In genomic region chr13:57585131-57585530, GRCm38 (mm10) we compare ENCODE assay signal across 26 mouse cellular contexts.
DNase-seq lines count a peak whose midpoint lies in the region; ATAC-seq and TF ChIP-seq lines count a peak whose summit lies in the region.
"Had no signal": no experiment of that assay in that cellular context is flagged by ENCODE, and none has a peak within 500 bp of the region (broad histone marks: within the 10 kb centered on the region; RNA-seq: fewer than 3 reads in every experiment).

No protein-coding gene starts in this region.

- ATAC-seq in embryonic facial prominence, embryonic 14.5 days (ENCODE audit: low read depth), result no peak
- ATAC-seq in lung, embryonic 16.5 days (ENCODE audit: low read depth), result peak; percentile 34; the same call in 1 of the 2 replicates
- ATAC-seq in limb, embryonic 14.5 days (ENCODE audit: low FRiP score, low read depth), result peak; percentile 26; the same call in 1 of the 2 replicates
- ATAC-seq: forebrain, embryonic 14.5 days; inflammation-experienced regulatory T-cells, adult 6 months; Patski had no signal

- H3K36me3 ChIP-seq in embryonic facial prominence, embryonic 14.5 days (ENCODE audit: control insufficient read depth, insufficient read depth, low read length), result no peaks in the 10 kb centered on the region
- no peaks in the 10 kb centered on the region for H3K36me3 ChIP-seq in embryonic facial prominence, embryonic 10.5 days (replicated peaks)
- no peaks in the 10 kb centered on the region for H3K36me3 ChIP-seq in lung, embryonic 16.5 days (ENCODE audit: control insufficient read depth, insufficient read depth, low read length)
- no peaks in the 10 kb centered on the region for H3K36me3 ChIP-seq in limb, embryonic 14.5 days (ENCODE audit: control insufficient read depth, insufficient read depth, low read length)
- H3K36me3 ChIP-seq: heart, embryonic 12.5 days; hindbrain, embryonic 10.5 days; hindbrain, embryonic 15.5 days; limb, embryonic 15.5 days; liver, embryonic 13.5 days; lung, embryonic 15.5 days; neural tube, embryonic 12.5 days had no signal

- H3K4me3 ChIP-seq in embryonic facial prominence, embryonic 14.5 days (ENCODE audit: low read depth, low read length), result no peak overlapping the region
- no peak overlapping the region for H3K4me3 ChIP-seq in embryonic facial prominence, embryonic 10.5 days
- H3K4me3 ChIP-seq in lung, embryonic 16.5 days (ENCODE audit: low read length), result no peak overlapping the region
- H3K4me3 ChIP-seq in limb, embryonic 14.5 days (replicated peaks; ENCODE audit: low read length), result no peak overlapping the region
- H3K4me3 ChIP-seq: heart, adult 2 months; heart, embryonic 12.5 days; hindbrain, embryonic 10.5 days; hindbrain, embryonic 15.5 days; limb, embryonic 15.5 days; liver, embryonic 13.5 days; lung, embryonic 15.5 days; myocyte; neural tube, embryonic 12.5 days had no signal

- H3K27ac ChIP-seq in embryonic facial prominence, embryonic 14.5 days (replicated peaks; ENCODE audit: low read depth, low read length), result no peak overlapping the region
- H3K27ac ChIP-seq in embryonic facial prominence, embryonic 10.5 days (replicated peaks), result no peak overlapping the region
- H3K27ac ChIP-seq in lung, embryonic 16.5 days (ENCODE audit: low read length), result no peak overlapping the region
- no peak overlapping the region for H3K27ac ChIP-seq in limb, embryonic 14.5 days (replicated peaks; ENCODE audit: low read depth, low read length)
- H3K27ac ChIP-seq: heart, adult 2 months; hindbrain, embryonic 10.5 days; hindbrain, embryonic 15.5 days; limb, embryonic 15.5 days; liver, embryonic 13.5 days; lung, embryonic 15.5 days; neural tube, embryonic 12.5 days had no signal

- peak; percentile 49 for DNase-seq in embryonic facial prominence, embryonic 14.5 days (ENCODE audit: low spot score)
- no peak for DNase-seq in embryonic facial prominence, embryonic 10.5 days (ENCODE audit: low spot score)
- DNase-seq in lung, adult 18-20 months, result no peak
- peak; percentile 22 for DNase-seq in adrenal gland, postnatal 10 days
- DNase-seq in limb, embryonic 14.5 days (ENCODE audit: low spot score), result peak; percentile 57
- no peak for DNase-seq in kidney, postnatal 4 days
- DNase-seq: cerebellum, adult 18-20 months; cerebellum, postnatal 10 days; heart, adult 2 months; kidney, adult 11 months; kidney, postnatal 14 days; liver, embryonic 13.5 days; right cerebral cortex, postnatal 14 days; thymus, postnatal 4 days had no signal

- no peak overlapping the region for H3K4me2 ChIP-seq in embryonic facial prominence, embryonic 14.5 days (ENCODE audit: low read depth, low read length)
- no peak overlapping the region for H3K4me2 ChIP-seq in lung, embryonic 16.5 days (ENCODE audit: low read depth, low read length)
- H3K4me2 ChIP-seq in limb, embryonic 14.5 days (replicated peaks; ENCODE audit: low read depth, low read length, severe bottlenecking), result no peak overlapping the region
- H3K4me2 ChIP-seq: heart, embryonic 12.5 days; hindbrain, embryonic 15.5 days; limb, embryonic 15.5 days; liver, embryonic 13.5 days; lung, embryonic 15.5 days; midbrain, embryonic 11.5 days; neural tube, embryonic 12.5 days had no signal

- peaks cover 10% of the 10 kb centered on the region for H3K4me1 ChIP-seq in embryonic facial prominence, embryonic 14.5 days (ENCODE audit: control insufficient read depth, insufficient read depth, low read length)
- peaks cover 10% of the 10 kb centered on the region for H3K4me1 ChIP-seq in embryonic facial prominence, embryonic 10.5 days
- H3K4me1 ChIP-seq in lung, embryonic 16.5 days (replicated peaks; ENCODE audit: control insufficient read depth, insufficient read depth, low read length), result no peaks in the 10 kb centered on the region
- H3K4me1 ChIP-seq in limb, embryonic 14.5 days (ENCODE audit: control insufficient read depth, insufficient read depth, low read length), result peaks cover 6% of the 10 kb centered on the region; the same call in 1 of the 2 replicates

- WGBS in embryonic facial prominence, embryonic 14.5 days, result 45% methylated on average over 3 of the region's 3 CpGs
- WGBS in embryonic facial prominence, embryonic 10.5 days, result 66% methylated on average over 3 of the region's 3 CpGs
- WGBS in lung, embryonic 16.5 days, result 39% methylated on average over 3 of the region's 3 CpGs
- 36% methylated on average over 3 of the region's 3 CpGs for WGBS in limb, embryonic 14.5 days

- H3K9me3 ChIP-seq in embryonic facial prominence, embryonic 14.5 days (ENCODE audit: control insufficient read depth, low read length), result no peaks in the 10 kb centered on the region
- H3K9me3 ChIP-seq in embryonic facial prominence, embryonic 10.5 days, result no peaks in the 10 kb centered on the region
- H3K9me3 ChIP-seq in lung, embryonic 16.5 days (ENCODE audit: control insufficient read depth, low read length), result no peaks in the 10 kb centered on the region
- H3K9me3 ChIP-seq in limb, embryonic 14.5 days (ENCODE audit: control insufficient read depth, low read length), result no peaks in the 10 kb centered on the region
- H3K9me3 ChIP-seq: heart, embryonic 12.5 days; hindbrain, embryonic 10.5 days; hindbrain, embryonic 15.5 days; limb, embryonic 15.5 days; liver, embryonic 13.5 days; lung, embryonic 15.5 days; neural tube, embryonic 12.5 days had no signal

- no peaks in the 10 kb centered on the region for H3K27me3 ChIP-seq in embryonic facial prominence, embryonic 14.5 days (replicated peaks; ENCODE audit: control insufficient read depth, insufficient read depth, low read length)
- no peaks in the 10 kb centered on the region for H3K27me3 ChIP-seq in embryonic facial prominence, embryonic 10.5 days (replicated peaks; ENCODE audit: low read depth, poor library complexity, severe bottlenecking)
- H3K27me3 ChIP-seq in lung, embryonic 16.5 days (ENCODE audit: control insufficient read depth, insufficient read depth, low read depth, low read length), result no peaks in the 10 kb centered on the region
- H3K27me3 ChIP-seq in limb, embryonic 14.5 days (ENCODE audit: control insufficient read depth, insufficient read depth, low read length), result no peaks in the 10 kb centered on the region
- H3K27me3 ChIP-seq: heart, embryonic 12.5 days; hindbrain, embryonic 15.5 days; limb, embryonic 15.5 days; lung, embryonic 15.5 days; neural tube, embryonic 12.5 days; Patski had no signal

- TF ChIP-seq POLR2A in limb, embryonic 14.5 days (IDR thresholded peaks at IDR 0.05; ENCODE audit: borderline replicate concordance, extremely low read depth, insufficient read depth, insufficient read length), result no peak

- H3K9ac ChIP-seq in embryonic facial prominence, embryonic 14.5 days (ENCODE audit: low read depth, low read length), result no peak overlapping the region
- no peak overlapping the region for H3K9ac ChIP-seq in lung, embryonic 16.5 days (ENCODE audit: low read length)
- H3K9ac ChIP-seq in limb, embryonic 14.5 days (ENCODE audit: low read depth, low read length, severe bottlenecking), result no peak overlapping the region
- H3K9ac ChIP-seq: heart, embryonic 12.5 days; hindbrain, embryonic 15.5 days; limb, embryonic 15.5 days; liver, embryonic 13.5 days; lung, embryonic 15.5 days; neural tube, embryonic 12.5 days had no signal

Comparison
In these comparisons a context has a peak if more than half of its experiments do, and no peak if none do; other contexts are left out.
1. DNase-seq: peak in embryonic facial prominence, embryonic 14.5 days (single experiment), adrenal gland, postnatal 10 days (single experiment) and limb, embryonic 14.5 days (single experiment); none in embryonic facial prominence, embryonic 10.5 days (single experiment), lung, adult 18-20 months (0 of 2) and kidney, postnatal 4 days (0 of 2).